Mouse (Mus musculus) B cell, adult 2 months (primary cell): Measurements from ENCODE around the gene Ccdc144b.
A peak's percentile ranks its signal among the peaks of the same experiment; 100 is the strongest.

ENCODE experiments used
- DNase-seq, 2 experiments: peaks; one replicate each; pipeline ENCODE4 v3.0.0; 2022

Ccdc144b gene

GRCm38 (mm10) chr3:36053447-36053846, at the start of gene Ccdc144b:
Ccdc144b (minus strand) TSS chr3:36053547.
- no peak for DNase-seq

- no peak for DNase-seq
Measured at GRCm38 (mm10) chr3:36095371-36095770, 42.0 kb upstream of the Ccdc144b start.

GRCm38 (mm10) chr3:36087591-36087990, 34.2 kb upstream of the Ccdc144b start:
- DNase-seq: no peak

GRCm38 (mm10) chr3:36085394-36085793, 32.0 kb upstream of the Ccdc144b start:
- no peak for DNase-seq

- DNase-seq: no peak
Measured at GRCm38 (mm10) chr3:36083381-36083780, 30.0 kb upstream of the Ccdc144b start.

GRCm38 (mm10) chr3:36082843-36083242, 29.5 kb upstream of the Ccdc144b start:
- DNase-seq: no peak

GRCm38 (mm10) chr3:36080741-36081140, 27.4 kb upstream of the Ccdc144b start:
- no peak for DNase-seq

DNA sequence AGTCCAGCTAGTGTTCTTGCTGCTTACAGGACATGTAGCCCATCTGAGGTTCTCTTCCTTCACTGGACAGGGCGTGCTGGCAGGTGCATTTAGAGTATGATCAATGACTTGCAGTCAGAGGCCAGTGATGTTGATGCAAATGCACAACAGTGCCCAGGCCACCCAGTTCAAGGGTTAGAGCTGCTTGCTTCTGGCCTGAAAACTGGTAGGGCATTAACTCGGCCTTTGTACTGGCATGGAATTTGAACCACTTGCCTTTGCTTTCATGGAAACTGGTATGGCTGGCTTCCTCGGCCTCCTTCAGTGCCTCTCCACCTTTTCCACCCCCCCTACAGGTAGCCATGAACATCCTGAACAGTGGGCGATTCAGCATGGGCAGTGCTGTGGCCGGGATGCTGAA, 26.5 kb upstream of the Ccdc144b start:
- no peak for DNase-seq

GRCm38 (mm10) chr3:36077386-36077785, 24.0 kb upstream of the Ccdc144b start:
- no peak for DNase-seq

GRCm38 (mm10) chr3:36075466-36075865, 22.1 kb upstream of the Ccdc144b start:
- no peak for DNase-seq

GRCm38 (mm10) chr3:36074231-36074630, 20.9 kb upstream of the Ccdc144b start:
- no peak for DNase-seq

- no peak for DNase-seq
Measured at GRCm38 (mm10) chr3:36071047-36071446, 17.7 kb upstream of the Ccdc144b start.

DNA sequence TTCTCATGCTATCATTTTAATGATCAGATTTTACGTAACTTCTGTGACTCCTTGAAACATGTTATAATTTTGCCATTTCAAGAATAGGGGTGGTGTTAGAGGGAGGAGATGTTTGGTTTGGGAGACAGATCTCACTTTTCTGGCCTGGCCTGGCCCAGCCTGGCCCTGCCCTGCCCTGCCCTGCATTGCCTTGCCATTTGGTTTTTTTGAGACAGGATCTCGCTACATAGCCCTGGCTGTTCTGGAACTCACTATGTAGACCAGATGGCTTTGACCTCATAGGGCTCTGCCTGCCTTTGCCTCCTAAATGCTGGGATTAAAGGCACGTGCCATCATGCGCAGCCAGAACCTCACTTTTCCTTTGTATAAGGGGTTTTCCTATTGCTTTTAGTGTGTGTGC, 17.1 kb upstream of the Ccdc144b start:
- DNase-seq: no peak

GRCm38 (mm10) chr3:36067731-36068130, 14.4 kb upstream of the Ccdc144b start:
- DNase-seq: no peak

DNA sequence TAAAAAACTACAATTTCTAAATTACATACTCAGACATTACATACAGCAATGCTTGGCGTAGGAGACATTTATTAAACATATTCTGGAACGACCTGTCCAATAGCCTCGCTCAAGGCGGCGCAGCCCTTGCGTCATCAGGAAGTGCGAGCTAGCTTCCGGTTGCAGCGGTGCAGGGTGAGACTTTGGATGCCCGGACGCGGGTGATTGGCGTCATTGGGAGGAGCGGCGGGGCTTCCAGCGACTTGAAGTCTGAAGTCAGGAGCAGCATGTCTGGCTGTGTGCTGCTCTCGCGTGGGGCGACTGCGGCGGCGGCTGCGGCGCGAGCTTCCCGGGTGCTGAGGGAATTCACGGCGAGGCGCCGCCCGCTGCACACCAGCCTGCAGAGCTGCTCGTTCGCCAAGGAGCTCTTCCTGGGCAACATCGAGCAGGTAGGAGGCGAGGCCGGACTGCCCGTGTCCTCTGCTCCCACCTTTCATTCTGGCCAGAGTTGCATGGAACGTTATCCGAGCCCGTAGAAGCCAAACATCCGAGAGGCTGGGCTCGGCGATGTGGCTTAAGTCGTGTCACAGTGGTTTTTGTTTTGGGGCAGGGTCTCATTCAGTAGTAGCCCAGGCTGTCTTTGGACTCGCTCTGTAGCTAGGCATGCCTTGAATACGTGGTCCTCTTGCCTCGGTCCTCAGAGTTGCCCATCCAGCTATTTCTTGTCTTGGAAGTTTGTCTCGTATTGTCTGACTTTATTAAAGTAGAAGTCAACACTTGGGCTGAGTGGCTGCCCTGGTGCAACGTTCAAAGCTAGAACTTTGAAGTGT, 12.7 kb upstream of the Ccdc144b start, which contains the start of gene Acad9:
Gene Acad9, plus strand, starts transcription at position 137 of the 809 bp plus-strand sequence.
- DNase-seq: peak; percentile 95 to 96

DNA sequence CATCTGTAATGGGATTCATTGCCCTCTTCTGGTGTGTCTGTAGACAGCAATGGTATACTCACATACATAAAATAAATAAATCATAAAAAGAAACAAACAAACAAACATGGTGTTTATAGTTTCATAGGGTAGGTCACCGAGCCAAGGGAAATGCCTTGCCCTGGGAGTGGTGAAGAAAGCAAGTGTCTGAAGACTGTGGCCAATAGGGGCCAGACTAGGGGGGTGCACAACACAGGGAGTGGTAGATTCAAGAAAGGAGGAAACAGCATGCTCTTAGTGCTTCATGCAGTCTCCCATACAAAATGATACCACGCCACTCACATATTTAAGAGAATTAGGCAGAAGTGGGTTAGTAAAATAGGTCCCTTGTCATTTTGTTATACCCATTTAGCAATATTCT, 11.8 kb upstream of the Ccdc144b start:
- DNase-seq: peak in 1 of 2 experiments; percentile 21

DNA sequence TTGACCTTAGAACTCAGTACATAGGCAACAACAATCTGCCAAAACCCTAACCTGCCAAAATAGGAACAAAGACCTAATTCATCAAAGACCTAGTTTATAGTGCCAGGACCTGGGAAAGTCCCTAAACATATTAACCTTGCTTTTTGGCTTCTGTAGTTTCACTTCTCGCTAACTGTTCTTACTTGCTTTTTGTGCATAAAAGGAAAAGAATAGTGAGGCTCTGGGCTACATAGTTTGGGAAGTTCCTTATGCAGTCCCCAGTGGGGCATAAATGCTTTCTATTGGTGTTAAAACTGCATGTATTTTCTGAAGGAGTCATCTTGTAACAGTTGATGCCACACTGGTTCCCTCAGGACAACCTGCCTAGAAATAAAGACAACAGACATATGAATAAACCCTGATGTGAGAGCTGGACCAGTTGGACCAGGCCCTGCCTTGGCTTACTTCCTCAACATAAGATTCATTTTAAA, 11.3 kb upstream of the Ccdc144b start:
- peak; percentile 57 to 58 for DNase-seq

DNA sequence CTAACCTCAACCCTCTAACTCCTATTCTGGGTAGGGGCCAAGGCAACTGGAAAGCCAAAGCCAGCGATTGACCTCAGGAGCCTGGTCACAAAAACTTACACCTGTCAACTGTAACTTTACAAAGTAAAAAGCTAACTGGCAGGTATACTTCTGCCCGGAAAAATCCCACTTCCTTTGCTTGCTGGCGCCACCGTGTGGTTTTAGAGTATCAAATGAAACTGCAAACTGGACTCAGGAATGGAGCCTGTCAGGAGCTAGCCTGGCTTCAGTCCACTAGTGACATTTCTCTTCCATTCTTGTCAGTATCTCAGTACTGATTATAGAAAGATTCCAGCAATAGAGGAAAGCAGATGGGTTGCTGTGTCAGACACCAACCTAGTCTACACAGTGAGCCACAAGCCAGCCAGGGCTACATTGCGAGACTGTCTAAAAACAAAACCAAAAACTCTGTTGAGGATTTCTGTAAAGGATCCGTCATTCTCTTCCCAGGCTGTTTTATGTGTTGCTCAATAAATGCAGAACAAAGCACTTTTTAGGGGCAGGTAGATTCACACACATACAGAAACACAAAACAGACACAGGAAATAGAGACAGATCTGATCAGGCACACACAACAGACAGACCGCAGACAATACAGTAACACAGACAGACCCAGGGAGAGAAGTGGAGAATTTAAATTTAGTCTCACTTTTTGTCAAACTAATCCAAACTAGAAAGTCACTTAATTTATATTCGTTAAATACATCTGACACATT, 6.9 kb upstream of the Ccdc144b start:
- DNase-seq: peak; percentile 71 to 72

DNA sequence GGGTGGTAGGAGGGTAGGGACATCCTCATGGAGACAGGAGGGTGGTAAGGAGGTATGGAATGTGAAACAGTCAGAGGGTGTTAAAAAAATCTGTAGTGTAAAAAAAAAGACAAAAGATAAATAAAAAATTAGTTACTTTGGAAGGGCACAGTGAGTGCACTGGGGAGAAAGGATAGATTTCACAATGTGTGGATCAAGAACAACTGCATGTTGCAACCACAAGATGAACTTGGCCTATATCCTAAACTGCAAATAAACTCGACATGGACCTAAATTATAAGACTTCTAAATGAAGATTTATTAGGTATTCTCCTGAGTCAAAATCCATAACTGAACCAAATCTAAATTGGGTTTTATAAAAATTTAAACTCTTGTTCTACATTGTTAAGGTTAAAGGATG, 4.2 kb downstream of the Ccdc144b start:
- no peak for DNase-seq

GRCm38 (mm10) chr3:36045086-36045485, 8.3 kb downstream of the Ccdc144b start:
- no peak for DNase-seq

GRCm38 (mm10) chr3:36044520-36044919, 8.8 kb downstream of the Ccdc144b start:
- DNase-seq: no peak

- DNase-seq: no peak
Measured at GRCm38 (mm10) chr3:36031740-36032510, 21.4 kb downstream of the Ccdc144b start.

GRCm38 (mm10) chr3:36029993-36030392, 23.4 kb downstream of the Ccdc144b start:
- no peak for DNase-seq
